Mouse (Mus musculus): Measurements from ENCODE around the gene Mapk11. TPM values are rescaled to one million over a fixed set of nuclear protein-coding genes. Genes with fewer than 3 reads are reported as not detected.

Gene Mapk11
- 25.6 and 28.0 TPM in 2 replicates for polyA plus RNA-seq (2021; fragmentation: Nextera tagmentation)
- long read RNA-seq, experiment 1, transcript Mapk11-201 (12 exons, 2,461 nt): major isoform, 176 of 275 reads
- long read RNA-seq, experiment 1, partial matches to known transcripts: 39 of 275 reads
- long read RNA-seq, experiment 1, other reads (novel, unspliced or antisense): 56 of 275 reads
- long read RNA-seq, experiment 2, transcript Mapk11-201 (12 exons, 2,461 nt): major isoform, 19 of 34 reads
- long read RNA-seq, experiment 2, partial matches to known transcripts: 10 of 34 reads
- long read RNA-seq, experiment 2, other reads (novel, unspliced or antisense): 5 of 34 reads

DNA sequence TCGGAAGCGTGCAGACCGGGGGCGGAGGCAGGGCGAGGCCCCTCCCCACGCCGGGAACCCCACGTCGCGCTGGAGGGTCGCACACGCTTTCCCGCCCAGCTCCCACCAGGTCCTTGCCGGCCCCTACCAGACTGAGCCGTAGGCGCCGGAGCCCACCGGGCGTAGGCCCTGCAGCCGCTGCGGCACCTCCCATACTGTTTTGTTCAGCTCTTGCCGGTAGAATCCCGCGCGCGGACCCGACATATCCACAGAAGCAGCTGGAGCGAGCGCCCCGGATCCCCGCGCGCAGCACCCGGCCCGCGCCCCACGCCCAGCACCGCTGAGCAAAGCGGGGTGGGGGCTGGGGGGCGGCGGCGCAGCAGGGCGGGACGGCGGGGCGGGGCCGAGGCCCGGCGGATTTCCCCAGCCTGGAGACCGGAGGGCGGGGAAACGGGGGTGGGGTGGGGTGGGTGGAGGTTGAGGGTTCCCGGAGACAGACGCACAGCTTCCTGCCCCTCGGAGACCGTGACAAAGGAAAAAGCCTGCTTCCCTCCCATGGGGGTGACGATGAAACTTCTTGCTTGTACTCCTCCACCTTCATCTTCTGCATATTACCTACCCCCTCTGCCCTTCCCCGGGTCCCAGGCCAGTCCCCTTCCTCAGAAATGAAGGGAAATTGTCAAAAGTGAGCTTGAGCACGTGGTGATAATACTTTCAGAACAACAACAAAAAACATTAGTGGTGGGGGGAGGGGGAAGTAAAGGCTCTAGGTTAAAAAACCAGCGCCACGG is at the start of gene Mapk11:
Gene Mapk11 (minus strand): TSS at position 358 of the 770 bp plus-strand sequence.

DNA sequence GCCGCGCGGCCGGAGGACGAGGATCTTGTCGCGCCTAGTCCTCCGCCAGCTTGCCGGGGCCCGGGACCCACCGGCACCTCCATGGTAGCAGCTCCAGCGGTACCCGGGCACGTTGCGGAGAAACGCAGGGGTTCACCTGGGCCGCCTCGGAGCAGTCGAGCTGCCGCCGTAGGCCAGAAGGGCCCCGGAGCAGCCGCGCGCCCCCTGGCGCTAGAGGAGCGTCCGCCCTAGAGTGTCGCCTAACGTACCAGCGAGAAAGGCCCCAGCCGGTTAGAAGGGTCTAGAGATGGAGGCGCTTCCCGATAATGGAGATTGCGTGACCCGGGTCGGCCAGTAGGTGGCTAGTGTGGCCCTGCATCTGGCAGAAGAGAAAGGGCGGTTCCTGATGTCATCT is 46.9 kb upstream of the Mapk11 start, which contains the start of gene Dennd6b:
Gene Dennd6b (minus strand): TSS at position 184 of the 394 bp plus-strand sequence.

DNA sequence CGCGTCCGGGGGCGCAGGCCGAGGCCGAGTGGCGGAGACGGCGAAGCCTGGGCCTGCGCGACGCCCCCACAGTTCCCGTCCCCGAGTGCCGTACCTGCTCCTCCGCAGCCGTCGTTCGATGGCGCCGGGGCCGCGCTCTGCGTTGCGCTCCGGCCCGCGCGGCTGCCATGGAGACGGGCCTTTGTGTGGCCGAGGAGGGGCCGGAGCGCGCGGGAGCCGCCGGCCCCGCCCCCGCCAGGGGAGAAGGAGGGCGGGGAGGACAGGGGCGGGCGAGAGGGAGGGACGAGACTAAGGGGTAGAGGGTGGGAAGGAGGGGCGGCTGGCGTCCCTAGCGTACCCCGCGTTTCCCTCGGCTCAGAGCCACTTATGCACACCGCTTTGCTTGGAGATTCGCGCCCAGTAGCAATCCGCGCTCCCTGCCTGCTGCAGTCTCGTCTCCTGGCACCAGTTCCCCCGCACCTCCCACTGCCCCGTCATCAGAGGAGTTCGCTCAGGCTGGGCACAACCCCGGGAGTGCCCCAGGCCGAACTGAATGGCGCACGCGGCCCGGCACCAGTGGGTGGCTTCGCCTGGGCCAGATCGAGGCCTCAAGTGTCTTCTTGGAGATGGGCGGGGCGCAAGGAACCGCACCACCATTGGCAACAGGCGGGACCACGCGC is 31.3 kb upstream of the Mapk11 start, which contains the start of gene Plxnb2:
Gene Plxnb2 (minus strand): TSS at position 218 of the 659 bp plus-strand sequence.

DNA sequence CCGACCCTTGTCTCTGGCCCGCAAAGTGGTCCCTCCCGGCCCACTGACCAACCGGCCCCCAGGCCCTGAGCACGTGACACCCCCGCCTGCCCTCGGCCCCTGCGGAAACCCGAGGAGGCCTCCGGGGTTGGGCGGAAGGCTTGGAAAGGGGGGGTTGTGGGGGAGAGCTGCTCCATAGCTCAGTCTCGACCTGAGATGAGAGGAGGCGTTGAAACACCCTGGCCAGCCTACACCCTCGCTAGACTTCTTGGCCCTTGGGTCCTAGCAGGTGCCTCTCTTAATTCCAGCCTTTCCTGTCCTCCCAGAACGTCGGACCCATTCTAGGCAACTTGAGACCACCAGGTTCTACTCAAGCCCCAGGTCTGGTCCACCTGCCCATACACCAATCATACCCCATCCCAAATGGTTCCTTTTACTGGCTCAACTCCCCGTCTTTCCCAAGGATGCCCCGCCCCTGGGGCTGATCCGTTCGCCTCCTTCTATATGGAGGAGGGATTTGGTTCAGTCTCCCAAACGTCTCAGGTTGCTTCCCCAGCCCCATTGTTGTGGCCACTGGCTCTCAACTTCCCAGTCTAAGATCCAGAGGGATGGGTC is 8.7 kb downstream of the Mapk11 start, which contains the start of gene Mapk12:
Gene Mapk12 (minus strand): TSS at position 45 of the 594 bp plus-strand sequence.

DNA sequence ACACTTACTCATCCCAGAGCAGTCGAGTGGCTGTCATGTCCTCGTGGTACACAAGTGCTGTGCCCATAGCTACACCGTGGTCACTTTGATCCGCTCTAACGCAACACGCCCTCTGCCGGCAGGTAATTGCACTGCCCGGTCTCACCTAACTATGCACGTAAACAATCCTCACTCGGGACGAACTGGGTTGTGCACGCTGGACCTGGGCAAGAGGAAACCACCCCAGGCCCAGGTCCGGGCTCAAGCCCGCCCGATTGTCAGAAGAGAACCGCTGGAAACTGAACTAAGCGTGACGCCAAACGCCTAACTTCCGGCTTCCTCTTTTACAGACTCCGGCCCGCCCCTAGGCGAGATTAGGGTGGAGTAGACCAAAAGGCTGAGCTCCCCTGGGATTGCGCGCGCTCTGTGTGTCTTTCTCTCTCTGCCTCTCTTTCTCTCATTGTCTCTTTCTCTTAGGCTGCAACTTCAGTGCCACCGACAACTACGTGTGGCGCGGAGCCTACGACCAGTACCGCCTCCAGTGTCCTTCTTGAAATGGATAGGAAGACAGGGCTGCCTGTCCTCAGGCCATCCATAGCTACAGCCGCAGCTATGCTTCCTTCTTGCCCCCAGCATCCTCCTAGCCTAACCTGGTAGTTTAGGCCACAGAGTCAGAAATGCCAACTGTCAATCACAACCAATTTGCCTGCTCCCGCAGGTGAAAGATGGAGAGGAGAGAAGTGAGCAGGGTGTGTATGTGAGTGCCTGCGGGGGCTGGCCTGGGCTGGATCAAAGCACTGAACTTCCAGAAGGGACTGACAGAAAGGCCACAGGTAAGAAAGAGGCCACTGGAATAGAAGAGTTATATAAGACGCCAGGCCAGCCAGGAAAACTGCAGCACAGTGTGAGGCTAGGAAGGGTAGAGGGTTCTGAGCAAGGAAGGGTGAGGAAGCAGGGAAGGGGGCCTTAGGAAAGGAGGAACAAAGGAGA is 20.8 kb downstream of the Mapk11 start, which contains the start of gene Hdac10:
Gene Hdac10 (minus strand): TSS at position 319 of the 969 bp plus-strand sequence.

DNA sequence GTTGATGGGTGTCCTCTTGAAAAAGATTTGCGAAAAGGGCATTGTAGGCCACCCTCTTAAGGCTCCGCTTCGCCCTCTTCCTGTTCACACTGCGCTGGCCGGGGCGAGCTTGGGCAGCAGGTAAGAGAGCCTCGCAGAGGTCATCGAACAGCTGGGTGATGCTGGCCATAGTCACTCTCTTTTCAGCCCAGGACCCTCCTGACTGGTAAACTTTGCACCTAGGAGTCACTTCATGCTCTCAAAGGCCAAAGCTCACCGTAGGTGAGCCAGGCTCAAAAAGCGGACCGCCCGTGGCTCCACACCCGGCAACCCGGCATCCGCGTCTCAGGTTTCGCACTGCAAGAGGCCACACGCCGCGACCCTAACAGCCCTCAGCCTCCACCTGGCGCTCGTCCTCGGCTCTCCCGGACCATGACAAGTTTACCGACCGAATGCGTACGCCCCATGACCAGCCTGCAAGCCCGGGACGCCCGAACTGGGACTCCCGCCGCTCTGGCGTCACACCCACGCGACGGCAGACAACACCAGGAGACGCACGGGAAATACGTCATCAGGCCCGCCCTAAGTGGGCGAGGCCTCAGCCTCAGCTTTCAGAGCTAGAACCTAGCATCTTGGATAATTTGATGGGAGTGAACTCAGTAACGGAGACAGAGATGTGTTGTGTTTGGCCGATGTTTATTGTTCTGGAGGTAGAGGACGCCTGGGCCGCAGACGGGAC is 26.6 kb downstream of the Mapk11 start, which contains the start of gene Tubgcp6:
Gene Tubgcp6 (minus strand): TSS at position 464 of the 718 bp plus-strand sequence.

Other genes with a start within 250 kb of the Mapk11 start
- gene Ttll8, start 195.2 kb downstream of the Mapk11 start, polyA plus RNA-seq (2021; fragmentation: Nextera tagmentation): 0.06 TPM in 1 of 2 replicates, not detected in the other
- 114 and 135 TPM in 2 replicates for gene Mlc1, start 170.6 kb downstream of the Mapk11 start, polyA plus RNA-seq (2021; fragmentation: Nextera tagmentation)
- gene Mov10l1, start 166.7 kb downstream of the Mapk11 start, polyA plus RNA-seq (2021; fragmentation: Nextera tagmentation): not detected in 2 replicates
- 15.5 and 17.7 TPM in 2 replicates for gene Panx2, start 89.9 kb downstream of the Mapk11 start, polyA plus RNA-seq (2021; fragmentation: Nextera tagmentation)
- gene Trabd, start 74.5 kb downstream of the Mapk11 start, polyA plus RNA-seq (2021; fragmentation: Nextera tagmentation): 8.1 and 11.9 TPM in 2 replicates
- 10.5 and 25.8 TPM in 2 replicates for gene Selenoo, start 60.5 kb downstream of the Mapk11 start, polyA plus RNA-seq (2021; fragmentation: Nextera tagmentation)
- gene Tubgcp6, start 26.5 kb downstream of the Mapk11 start, polyA plus RNA-seq (2021; fragmentation: Nextera tagmentation): 2.7 and 3.3 TPM in 2 replicates
- 5.8 TPM in 2 replicates for gene Hdac10, start 20.9 kb downstream of the Mapk11 start, polyA plus RNA-seq (2021; fragmentation: Nextera tagmentation)
- 3.5 and 4.3 TPM in 2 replicates for gene Mapk12, start 8.9 kb downstream of the Mapk11 start, polyA plus RNA-seq (2021; fragmentation: Nextera tagmentation)
- gene Plxnb2, start 31.2 kb upstream of the Mapk11 start, polyA plus RNA-seq (2021; fragmentation: Nextera tagmentation): 10.8 and 11.9 TPM in 2 replicates
- 16.7 and 17.7 TPM in 2 replicates for gene Dennd6b, start 46.9 kb upstream of the Mapk11 start, polyA plus RNA-seq (2021; fragmentation: Nextera tagmentation)
- 83.4 and 86.7 TPM in 2 replicates for gene Ppp6r2, start 61.9 kb upstream of the Mapk11 start, polyA plus RNA-seq (2021; fragmentation: Nextera tagmentation)
- gene Sbf1, start 165.7 kb upstream of the Mapk11 start, polyA plus RNA-seq (2021; fragmentation: Nextera tagmentation): 46.3 and 74.4 TPM in 2 replicates
- 0.19 TPM in 1 of 2 replicates, not detected in the other for gene Adm2, start 173.1 kb upstream of the Mapk11 start, polyA plus RNA-seq (2021; fragmentation: Nextera tagmentation)
- gene Miox, start 184.8 kb upstream of the Mapk11 start, polyA plus RNA-seq (2021; fragmentation: Nextera tagmentation): not detected in 2 replicates
- 6.5 and 9.7 TPM in 2 replicates for gene Lmf2, start 206.0 kb upstream of the Mapk11 start, polyA plus RNA-seq (2021; fragmentation: Nextera tagmentation)
- 57.5 and 85.9 TPM in 2 replicates for gene Ncaph2, start 206.1 kb upstream of the Mapk11 start, polyA plus RNA-seq (2021; fragmentation: Nextera tagmentation)
- gene Sco2, start 224.2 kb upstream of the Mapk11 start, polyA plus RNA-seq (2021; fragmentation: Nextera tagmentation): 43.8 and 46.1 TPM in 2 replicates
- 4.8 and 6.2 TPM in 2 replicates for gene Tymp, start 227.4 kb upstream of the Mapk11 start, polyA plus RNA-seq (2021; fragmentation: Nextera tagmentation)
- 2.2 and 2.9 TPM in 2 replicates for gene Odf3b, start 229.7 kb upstream of the Mapk11 start, polyA plus RNA-seq (2021; fragmentation: Nextera tagmentation)
- 0.22 and 0.72 TPM in 2 replicates for gene Klhdc7b, start 235.3 kb upstream of the Mapk11 start, polyA plus RNA-seq (2021; fragmentation: Nextera tagmentation)

All from left cerebral cortex, adult 6 months (tissue).